Mouse (Mus musculus) erythroblast, adult 5-6 weeks (primary cell): ENCODE measurements around the gene Arrb2. TPM values are rescaled to one million over a fixed set of nuclear protein-coding genes. Genes with fewer than 3 reads are reported as not detected.

Source experiments
- ATAC-seq: replicated peaks from 2 replicates; pipeline ENCODE4 v1.8.0; 2016; ENCODE audit warnings: moderate number of reproducible peaks, mild to moderate bottlenecking, moderate TSS enrichment, inconsistent platforms; ENCODE audit not compliant: poor library complexity, low FRiP score, severe bottlenecking
- total RNA-seq, 2 experiments: library from RNA; stranded (forward) in 1 of 2; stranded (reverse) in 1 of 2; fragments of 150-400 nt in 1 of 2; fragments of 200-764, 138-1000 nt in 1 of 2; gene quantifications; 2 replicates each; pipeline versions ENCODE4 v1.2.3 to v1.2.4; 2015 to 2017; ENCODE audit warnings: low replicate concordance in 2 of 2

Gene Arrb2
- total RNA-seq, 2 experiments from 2014 or later: 37.1 to 64.9 TPM

- no peak for ATAC-seq
Measured at GRCm38 (mm10) chr11:70487816-70488215, 55.4 kb downstream of the Arrb2 start.

DNA sequence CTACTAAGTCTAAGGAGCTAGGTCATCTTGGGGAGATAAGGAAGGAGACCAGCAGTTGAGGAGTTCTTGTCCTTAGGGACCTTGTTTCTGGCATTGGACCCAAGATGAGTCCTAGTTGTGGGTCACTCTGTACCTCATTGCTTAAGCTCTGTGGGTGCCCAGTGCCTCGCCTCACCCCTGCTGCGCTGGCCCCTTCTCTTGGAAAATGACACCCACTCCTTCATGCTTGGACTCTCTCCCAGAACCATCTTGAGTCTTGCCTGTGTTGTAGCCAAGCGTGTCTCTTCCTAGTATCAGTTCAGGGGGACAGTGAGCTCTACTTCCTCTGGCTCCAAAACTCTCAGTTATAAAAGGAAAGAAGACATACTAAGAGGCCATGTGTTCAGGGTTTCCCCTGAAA, 56.7 kb downstream of the Arrb2 start:
- ATAC-seq: no peak

- no peak for ATAC-seq
Measured at GRCm38 (mm10) chr11:70489684-70490083, 57.2 kb downstream of the Arrb2 start.

Other genes with a start within 250 kb of the Arrb2 start
- gene Slc16a11, start 219.9 kb upstream of the Arrb2 start, total RNA-seq (2015; ENCODE audit: low replicate concordance): not detected in 2 replicates
- not detected in 2 replicates for gene Slc16a11, start 219.9 kb upstream of the Arrb2 start, total RNA-seq (2017; ENCODE audit: low replicate concordance)
- 2.5 and 8.1 TPM in 2 replicates for gene Slc16a13, start 211.6 kb upstream of the Arrb2 start, total RNA-seq (2015; ENCODE audit: low replicate concordance)
- gene Slc16a13, start 211.6 kb upstream of the Arrb2 start, total RNA-seq (2017; ENCODE audit: low replicate concordance): 5.1 and 8.2 TPM in 2 replicates
- gene Bcl6b, start 202.8 kb upstream of the Arrb2 start, total RNA-seq (2015; ENCODE audit: low replicate concordance): not detected in 2 replicates
- gene Bcl6b, start 202.8 kb upstream of the Arrb2 start, total RNA-seq (2017; ENCODE audit: low replicate concordance): 0.56 and 0.68 TPM in 2 replicates
- 16.5 and 20.3 TPM in 2 replicates for gene 0610010K14Rik, start 194.7 kb upstream of the Arrb2 start, total RNA-seq (2015; ENCODE audit: low replicate concordance)
- gene 0610010K14Rik, start 194.7 kb upstream of the Arrb2 start, total RNA-seq (2017; ENCODE audit: low replicate concordance): 3.8 and 7.8 TPM in 2 replicates
- 2.3 TPM in 1 of 2 replicates, not detected in the other for gene Gm21988, start 192.8 kb upstream of the Arrb2 start, total RNA-seq (2015; ENCODE audit: low replicate concordance)
- gene Gm21988, start 192.8 kb upstream of the Arrb2 start, total RNA-seq (2017; ENCODE audit: low replicate concordance): not detected in 2 replicates
- 76.9 and 79.4 TPM in 2 replicates for gene Rnasek, start 192.8 kb upstream of the Arrb2 start, total RNA-seq (2015; ENCODE audit: low replicate concordance)
- 16.2 and 19.5 TPM in 2 replicates for gene Rnasek, start 192.8 kb upstream of the Arrb2 start, total RNA-seq (2017; ENCODE audit: low replicate concordance)
- 2.3 TPM in 1 of 2 replicates, not detected in the other for gene Alox12, start 177.3 kb upstream of the Arrb2 start, total RNA-seq (2015; ENCODE audit: low replicate concordance)
- gene Alox12, start 177.3 kb upstream of the Arrb2 start, total RNA-seq (2017; ENCODE audit: low replicate concordance): 0.28 TPM in 1 of 2 replicates, not detected in the other
- 0.96 and 2.5 TPM in 2 replicates for gene Alox12e, start 110.0 kb upstream of the Arrb2 start, total RNA-seq (2015; ENCODE audit: low replicate concordance)
- gene Alox12e, start 110.0 kb upstream of the Arrb2 start, total RNA-seq (2017; ENCODE audit: low replicate concordance): 0.42 TPM in 1 of 2 replicates, not detected in the other
- 14.4 and 37.1 TPM in 2 replicates for gene Alox15, start 80.6 kb upstream of the Arrb2 start, total RNA-seq (2015; ENCODE audit: low replicate concordance)
- gene Alox15, start 80.6 kb upstream of the Arrb2 start, total RNA-seq (2017; ENCODE audit: low replicate concordance): 5.7 and 26.6 TPM in 2 replicates
- 1.7 and 9.4 TPM in 2 replicates for gene Pelp1, start 22.6 kb upstream of the Arrb2 start, total RNA-seq (2015; ENCODE audit: low replicate concordance)
- 1.1 and 3.6 TPM in 2 replicates for gene Pelp1, start 22.6 kb upstream of the Arrb2 start, total RNA-seq (2017; ENCODE audit: low replicate concordance)
- 11.5 and 20.5 TPM in 2 replicates for gene Med11, start 19.3 kb downstream of the Arrb2 start, total RNA-seq (2015; ENCODE audit: low replicate concordance)
- 5.4 and 6.2 TPM in 2 replicates for gene Med11, start 19.3 kb downstream of the Arrb2 start, total RNA-seq (2017; ENCODE audit: low replicate concordance)
- not detected in 2 replicates for gene Zmynd15, start 26.8 kb downstream of the Arrb2 start, total RNA-seq (2015; ENCODE audit: low replicate concordance)
- not detected in 2 replicates for gene Zmynd15, start 26.8 kb downstream of the Arrb2 start, total RNA-seq (2017; ENCODE audit: low replicate concordance)
- not detected in 2 replicates for gene Cxcl16, start 27.3 kb downstream of the Arrb2 start, total RNA-seq (2015; ENCODE audit: low replicate concordance)
- not detected in 2 replicates for gene Cxcl16, start 27.3 kb downstream of the Arrb2 start, total RNA-seq (2017; ENCODE audit: low replicate concordance)
- not detected in 2 replicates for gene Tm4sf5, start 72.6 kb downstream of the Arrb2 start, total RNA-seq (2015; ENCODE audit: low replicate concordance)
- gene Tm4sf5, start 72.6 kb downstream of the Arrb2 start, total RNA-seq (2017; ENCODE audit: low replicate concordance): not detected in 2 replicates
- gene Vmo1, start 82.0 kb downstream of the Arrb2 start, total RNA-seq (2015; ENCODE audit: low replicate concordance): not detected in 2 replicates
- not detected in 2 replicates for gene Vmo1, start 82.0 kb downstream of the Arrb2 start, total RNA-seq (2017; ENCODE audit: low replicate concordance)
- gene Gltpd2, start 86.6 kb downstream of the Arrb2 start, total RNA-seq (2015; ENCODE audit: low replicate concordance): not detected in 2 replicates
- gene Gltpd2, start 86.6 kb downstream of the Arrb2 start, total RNA-seq (2017; ENCODE audit: low replicate concordance): not detected in 2 replicates
- gene Psmb6, start 92.7 kb downstream of the Arrb2 start, total RNA-seq (2015; ENCODE audit: low replicate concordance): 33.4 and 43.5 TPM in 2 replicates
- gene Psmb6, start 92.7 kb downstream of the Arrb2 start, total RNA-seq (2017; ENCODE audit: low replicate concordance): 55.5 and 62.5 TPM in 2 replicates
- not detected in 2 replicates for gene Gm40193, start 100.3 kb downstream of the Arrb2 start, total RNA-seq (2015; ENCODE audit: low replicate concordance)
- not detected in 2 replicates for gene Gm40193, start 100.3 kb downstream of the Arrb2 start, total RNA-seq (2017; ENCODE audit: low replicate concordance)
- gene Pld2, start 107.4 kb downstream of the Arrb2 start, total RNA-seq (2015; ENCODE audit: low replicate concordance): 0.42 TPM in 1 of 2 replicates, not detected in the other
- gene Pld2, start 107.4 kb downstream of the Arrb2 start, total RNA-seq (2017; ENCODE audit: low replicate concordance): not detected in 2 replicates
- 3.6 and 6.0 TPM in 2 replicates for gene Mink1, start 130.2 kb downstream of the Arrb2 start, total RNA-seq (2015; ENCODE audit: low replicate concordance)
- 0.98 and 1.3 TPM in 2 replicates for gene Mink1, start 130.2 kb downstream of the Arrb2 start, total RNA-seq (2017; ENCODE audit: low replicate concordance)
- gene 4930544D05Rik, start 183.2 kb downstream of the Arrb2 start, total RNA-seq (2015; ENCODE audit: low replicate concordance): not detected in 2 replicates
- gene 4930544D05Rik, start 183.2 kb downstream of the Arrb2 start, total RNA-seq (2017; ENCODE audit: low replicate concordance): not detected in 2 replicates
- gene Chrne, start 186.6 kb downstream of the Arrb2 start, total RNA-seq (2015; ENCODE audit: low replicate concordance): not detected in 2 replicates
- gene Chrne, start 186.6 kb downstream of the Arrb2 start, total RNA-seq (2017; ENCODE audit: low replicate concordance): not detected in 2 replicates
- gene Gp1ba, start 206.5 kb downstream of the Arrb2 start, total RNA-seq (2015; ENCODE audit: low replicate concordance): 0.84 TPM in 1 of 2 replicates, not detected in the other
- 0.42 TPM in 1 of 2 replicates, not detected in the other for gene Gp1ba, start 206.5 kb downstream of the Arrb2 start, total RNA-seq (2017; ENCODE audit: low replicate concordance)
- gene Rnf167, start 214.6 kb downstream of the Arrb2 start, total RNA-seq (2015; ENCODE audit: low replicate concordance): 146 and 222 TPM in 2 replicates
- 217 and 308 TPM in 2 replicates for gene Rnf167, start 214.6 kb downstream of the Arrb2 start, total RNA-seq (2017; ENCODE audit: low replicate concordance)
- 17.1 and 20.1 TPM in 2 replicates for gene Slc25a11, start 214.8 kb downstream of the Arrb2 start, total RNA-seq (2015; ENCODE audit: low replicate concordance)
- 16.2 and 16.6 TPM in 2 replicates for gene Slc25a11, start 214.8 kb downstream of the Arrb2 start, total RNA-seq (2017; ENCODE audit: low replicate concordance)
- 414 and 492 TPM in 2 replicates for gene Pfn1, start 222.0 kb downstream of the Arrb2 start, total RNA-seq (2015; ENCODE audit: low replicate concordance)
- 125 and 193 TPM in 2 replicates for gene Pfn1, start 222.0 kb downstream of the Arrb2 start, total RNA-seq (2017; ENCODE audit: low replicate concordance)
- 1.5 and 2.9 TPM in 2 replicates for gene Eno3, start 224.6 kb downstream of the Arrb2 start, total RNA-seq (2015; ENCODE audit: low replicate concordance)
- gene Eno3, start 224.6 kb downstream of the Arrb2 start, total RNA-seq (2017; ENCODE audit: low replicate concordance): 3.3 and 6.0 TPM in 2 replicates
- 10.6 and 31.3 TPM in 2 replicates for gene Spag7, start 236.8 kb downstream of the Arrb2 start, total RNA-seq (2015; ENCODE audit: low replicate concordance)
- 21.4 and 25.6 TPM in 2 replicates for gene Spag7, start 236.8 kb downstream of the Arrb2 start, total RNA-seq (2017; ENCODE audit: low replicate concordance)